In genomic region chr8:57569400-57569795, GRCm38 (mm10) we compare ENCODE assay signal across 9 mouse cellular contexts. TPM values are rescaled to one million over a fixed set of nuclear protein-coding genes. Genes with fewer than 3 reads are reported as not detected.
A peak's percentile ranks its signal among the peaks of the same experiment; 100 is the strongest.
DNase-seq lines count a peak whose midpoint lies in the region; ATAC-seq and TF ChIP-seq lines count a peak whose summit lies in the region.
"Had no signal": no experiment of that assay in that cellular context is flagged by ENCODE, and none has a peak within 500 bp of the region (broad histone marks: within the 10 kb centered on the region; RNA-seq: fewer than 3 reads in every experiment).

No protein-coding gene starts in this region.

- no peak for TF ChIP-seq POLR2A in limb, embryonic 14.5 days (IDR thresholded peaks at IDR 0.05; ENCODE audit: borderline replicate concordance, extremely low read depth, insufficient read depth, insufficient read length)

- no peaks in the 10 kb centered on the region for H3K27me3 ChIP-seq in heart, embryonic 13.5 days (replicated peaks)
- no peaks in the 10 kb centered on the region for H3K27me3 ChIP-seq in embryonic facial prominence, embryonic 14.5 days (replicated peaks; ENCODE audit: control insufficient read depth, insufficient read depth, low read length)
- no peaks in the 10 kb centered on the region for H3K27me3 ChIP-seq in limb, embryonic 14.5 days (ENCODE audit: control insufficient read depth, insufficient read depth, low read length)

- no peak overlapping the region for H3K27ac ChIP-seq in heart, embryonic 13.5 days (replicated peaks)
- H3K27ac ChIP-seq in embryonic facial prominence, embryonic 14.5 days (replicated peaks; ENCODE audit: low read depth, low read length), result peak overlapping the region; percentile 39; the same call in 1 of the 2 replicates
- no peak overlapping the region for H3K27ac ChIP-seq in limb, embryonic 14.5 days (replicated peaks; ENCODE audit: low read depth, low read length)

- H3K4me1 ChIP-seq in heart, embryonic 13.5 days, result peaks cover 23% of the 10 kb centered on the region
- peaks cover 15% of the 10 kb centered on the region for H3K4me1 ChIP-seq in embryonic facial prominence, embryonic 14.5 days (ENCODE audit: control insufficient read depth, insufficient read depth, low read length)
- H3K4me1 ChIP-seq in limb, embryonic 14.5 days (ENCODE audit: control insufficient read depth, insufficient read depth, low read length), result peaks cover 13% of the 10 kb centered on the region

- no peaks in the 10 kb centered on the region for H3K36me3 ChIP-seq in heart, embryonic 13.5 days
- no peaks in the 10 kb centered on the region for H3K36me3 ChIP-seq in embryonic facial prominence, embryonic 14.5 days (ENCODE audit: control insufficient read depth, insufficient read depth, low read length)
- H3K36me3 ChIP-seq in limb, embryonic 14.5 days (ENCODE audit: control insufficient read depth, insufficient read depth, low read length), result no peaks in the 10 kb centered on the region

- H3K9ac ChIP-seq in heart, embryonic 13.5 days, result no peak overlapping the region
- no peak overlapping the region for H3K9ac ChIP-seq in embryonic facial prominence, embryonic 14.5 days (ENCODE audit: low read depth, low read length)
- no peak overlapping the region for H3K9ac ChIP-seq in limb, embryonic 14.5 days (ENCODE audit: low read depth, low read length, severe bottlenecking)

- WGBS in heart, embryonic 13.5 days, result 45% methylated on average over 11 of the region's 11 CpGs
- 55% methylated on average over 11 of the region's 11 CpGs for WGBS in embryonic facial prominence, embryonic 14.5 days
- WGBS in limb, embryonic 14.5 days, result 35% methylated on average over 11 of the region's 11 CpGs

- H3K4me3 ChIP-seq in heart, embryonic 13.5 days, result no peak overlapping the region
- H3K4me3 ChIP-seq in embryonic facial prominence, embryonic 14.5 days (ENCODE audit: low read depth, low read length), result no peak overlapping the region
- H3K4me3 ChIP-seq in limb, embryonic 14.5 days (replicated peaks; ENCODE audit: low read length), result no peak overlapping the region
- H3K4me3 ChIP-seq: erythroblast, embryonic 14.5 days had no signal

- no peak for DNase-seq in heart, adult 11 months
- DNase-seq in ZHBTc4 (ENCODE audit: low read depth, low spot score), result peak; percentile 42
- DNase-seq in embryonic facial prominence, embryonic 14.5 days (ENCODE audit: low spot score), result peak; percentile 57
- DNase-seq in limb, embryonic 14.5 days (ENCODE audit: low spot score), result peak; percentile 31
- no peak for DNase-seq in thymus, postnatal 36 days
- no peak for DNase-seq in thymus, postnatal 14 days

- 0 out of 2 replicates have a peak overlapping the region, but pooled peaks have one; percentile 2 for H3K4me2 ChIP-seq in heart, embryonic 13.5 days
- H3K4me2 ChIP-seq in embryonic facial prominence, embryonic 14.5 days (ENCODE audit: low read depth, low read length), result 0 out of 2 replicates have a peak overlapping the region, but pooled peaks have one; percentile 11
- no peak overlapping the region for H3K4me2 ChIP-seq in limb, embryonic 14.5 days (replicated peaks; ENCODE audit: low read depth, low read length, severe bottlenecking)

- no peak for ATAC-seq in heart, embryonic 13.5 days (ENCODE audit: extremely low read depth, insufficient number of reproducible peaks, low FRiP score, low TSS enrichment)
- ATAC-seq in embryonic facial prominence, embryonic 14.5 days (ENCODE audit: low read depth), result peak; percentile 75
- peak; percentile 77 for ATAC-seq in limb, embryonic 14.5 days (ENCODE audit: low FRiP score, low read depth)
- ATAC-seq in erythroid progenitor cell, adult 5-6 weeks (replicated peaks; ENCODE audit: low FRiP score, poor library complexity, severe bottlenecking), result no peak

- H3K9me3 ChIP-seq in heart, embryonic 13.5 days, result no peaks in the 10 kb centered on the region
- no peaks in the 10 kb centered on the region for H3K9me3 ChIP-seq in embryonic facial prominence, embryonic 14.5 days (ENCODE audit: control insufficient read depth, low read length)
- H3K9me3 ChIP-seq in limb, embryonic 14.5 days (ENCODE audit: control insufficient read depth, low read length), result no peaks in the 10 kb centered on the region

RNA-seq across cellular contexts. Expression of gene Hmgb2, which starts 57.7 kb away (rescaled TPM):
- polyA plus RNA-seq in heart, embryonic 13.5 days (2015; fragmentation: Nextera tagmentation; extraction: Ambion mirVana), result 221 and 261 TPM in 2 replicates
- polyA plus RNA-seq in embryonic facial prominence, embryonic 14.5 days (2014; fragmentation: Nextera tagmentation; extraction: Ambion mirVana), result 258 and 290 TPM in 2 replicates
- 86.9 and 199 TPM in 2 replicates for polyA plus RNA-seq in limb, embryonic 14.5 days (2012; rRNA removed)
- polyA plus RNA-seq in limb, embryonic 14.5 days (2014; fragmentation: Nextera tagmentation; extraction: Ambion mirVana), result 290 and 314 TPM in 2 replicates
- 755 and 757 TPM in 2 replicates for total RNA-seq in erythroid progenitor cell, adult 5-6 weeks (2015; ENCODE audit: low replicate concordance)
- total RNA-seq in erythroid progenitor cell, adult 5-6 weeks (2017; ENCODE audit: low replicate concordance), result 675 and 1,030 TPM in 2 replicates

Comparison
In these comparisons a context has a peak if more than half of its experiments do, and no peak if none do; other contexts are left out.
1. ATAC-seq: peak in embryonic facial prominence, embryonic 14.5 days (single experiment) and limb, embryonic 14.5 days (single experiment); none in heart, embryonic 13.5 days (single experiment) and erythroid progenitor cell, adult 5-6 weeks (single experiment).
2. DNase-seq: peak in ZHBTc4 (single experiment), embryonic facial prominence, embryonic 14.5 days (single experiment) and limb, embryonic 14.5 days (single experiment); none in heart, adult 11 months (single experiment), thymus, postnatal 36 days (0 of 2) and thymus, postnatal 14 days (single experiment).